Mouse (Mus musculus) MN1 (cell line): ENCODE measurements around the gene Rhbdd2.
A peak's percentile ranks its signal among the peaks of the same experiment; 100 is the strongest.

Source experiments
- DNase-seq: peaks from one replicate; pipeline ENCODE4 v3.0.0-alpha.2; 2016; ENCODE audit warnings: low spot score

The Rhbdd2 gene

DNA sequence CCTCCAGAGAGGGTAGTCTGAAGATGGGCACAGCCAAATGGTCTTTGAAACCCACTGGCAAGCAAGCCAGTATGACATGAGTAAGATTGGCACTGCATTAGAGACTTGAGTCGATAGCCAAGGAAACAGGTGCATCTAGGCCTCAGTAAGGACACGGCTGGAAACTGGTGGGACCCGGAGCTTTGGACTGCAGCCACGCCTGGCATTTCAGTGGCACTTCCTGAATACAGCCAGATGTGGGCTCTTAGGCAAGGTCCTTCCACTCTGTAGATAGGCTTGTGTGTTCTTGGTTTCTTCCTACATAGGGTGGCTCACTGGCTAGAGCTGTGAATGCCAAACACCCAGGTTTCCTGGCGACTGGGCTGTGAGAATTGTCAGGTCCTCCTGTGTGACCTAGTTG is 12.9 kb downstream of the Rhbdd2 start:
- no peak for DNase-seq

GRCm38 (mm10) chr5:135646038-135646437 is 13.6 kb downstream of the Rhbdd2 start:
- DNase-seq: no peak

DNA sequence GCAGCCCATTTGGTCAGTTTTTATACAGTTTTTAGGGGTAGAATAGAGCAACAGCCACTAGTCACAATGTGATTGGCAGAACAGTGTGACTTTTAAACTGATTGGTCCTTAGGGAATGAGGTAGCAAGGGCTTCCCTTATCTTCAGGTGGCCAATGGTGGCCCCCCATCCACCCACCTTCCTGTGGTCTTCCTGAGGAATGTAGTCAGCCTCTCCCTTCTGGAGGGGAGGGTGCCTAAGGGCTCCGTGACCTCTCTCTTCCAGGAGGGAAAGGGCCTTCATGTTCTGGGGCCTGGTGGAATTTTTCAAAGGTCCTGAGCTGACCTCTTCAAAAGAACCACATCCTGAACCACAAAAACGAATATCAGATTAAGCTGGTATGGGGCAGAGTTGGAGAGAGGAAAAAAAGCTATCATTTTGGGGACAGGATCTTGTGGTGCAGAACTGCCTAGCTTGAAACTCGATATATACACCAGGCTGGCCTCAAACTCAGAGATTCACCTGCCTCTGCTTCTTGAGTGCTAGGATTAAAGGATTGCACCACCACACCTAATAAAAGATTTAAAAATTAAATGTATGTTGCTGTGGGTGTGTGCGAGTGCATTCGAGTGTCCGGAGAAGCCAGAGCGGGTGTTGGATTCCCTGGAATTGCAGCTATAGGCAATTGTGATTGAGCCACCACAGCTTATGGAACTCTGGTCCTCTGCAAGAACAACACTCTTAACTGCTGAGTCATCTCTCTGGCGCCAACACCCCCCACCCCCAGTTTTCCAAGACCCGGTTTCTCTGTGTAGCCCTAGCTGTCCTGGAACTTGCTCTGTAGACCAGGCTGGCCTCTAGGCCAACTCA is 16.3 kb downstream of the Rhbdd2 start:
- no peak for DNase-seq

DNA sequence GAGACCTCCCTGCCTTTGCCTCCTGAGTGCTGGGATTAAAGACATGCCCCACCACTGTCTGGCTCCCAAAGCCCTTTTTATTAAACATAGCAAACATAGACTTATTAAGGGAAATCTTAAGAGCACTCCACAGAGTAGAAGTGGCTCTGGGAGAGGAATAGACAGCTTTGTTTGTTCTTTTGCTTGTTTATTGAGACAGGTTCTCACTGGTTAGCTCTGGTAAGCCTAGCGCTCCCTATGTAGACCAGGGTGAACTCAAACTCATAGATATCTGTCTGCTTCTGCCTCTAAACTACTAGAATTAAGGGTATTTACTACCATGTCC is 16.9 kb downstream of the Rhbdd2 start:
- no peak for DNase-seq

DNA sequence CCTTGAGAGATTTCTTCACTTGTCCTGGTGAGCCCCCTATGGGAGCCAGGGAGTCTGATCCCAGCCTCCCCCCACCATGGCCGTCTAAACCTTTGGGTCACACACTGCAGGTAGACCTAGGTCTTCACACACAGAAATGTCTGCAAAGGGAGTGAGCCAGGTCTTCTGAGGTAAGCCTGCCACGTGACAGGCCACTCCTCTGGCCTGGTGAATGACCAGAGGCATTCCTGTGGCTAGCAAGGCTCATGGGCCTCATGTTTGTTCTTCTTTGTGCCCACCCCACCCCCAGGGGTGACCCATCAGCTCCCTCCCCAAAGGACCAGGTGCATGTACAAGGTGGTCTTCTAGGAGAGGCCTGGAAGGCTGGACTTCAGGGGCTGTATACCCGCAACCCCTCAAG is 19.1 kb downstream of the Rhbdd2 start:
- DNase-seq: no peak

DNA sequence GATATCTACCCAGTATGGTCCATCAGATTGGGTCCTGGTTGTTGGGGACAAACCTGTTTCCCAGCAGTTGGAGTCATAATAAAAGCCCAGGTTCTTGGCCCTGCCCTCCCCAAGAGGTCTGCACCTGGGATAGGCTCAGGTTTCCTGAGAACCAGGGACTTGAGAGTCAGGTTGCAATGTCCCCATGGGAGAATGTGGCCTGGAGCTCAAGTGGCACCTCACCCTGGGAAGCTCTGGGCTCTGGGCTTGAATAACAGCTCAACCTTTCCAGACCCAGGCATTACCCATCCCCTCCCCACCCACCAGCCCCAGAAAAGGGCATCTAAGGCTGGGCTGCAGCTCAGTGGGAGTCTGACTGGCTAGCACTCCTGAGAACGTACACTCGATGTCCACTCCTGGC is 20.8 kb downstream of the Rhbdd2 start:
- no peak for DNase-seq

GRCm38 (mm10) chr5:135656046-135656445 is 23.6 kb downstream of the Rhbdd2 start:
- DNase-seq: no peak

- DNase-seq: no peak
Observed at GRCm38 (mm10) chr5:135657128-135657527, 24.7 kb downstream of the Rhbdd2 start.

DNA sequence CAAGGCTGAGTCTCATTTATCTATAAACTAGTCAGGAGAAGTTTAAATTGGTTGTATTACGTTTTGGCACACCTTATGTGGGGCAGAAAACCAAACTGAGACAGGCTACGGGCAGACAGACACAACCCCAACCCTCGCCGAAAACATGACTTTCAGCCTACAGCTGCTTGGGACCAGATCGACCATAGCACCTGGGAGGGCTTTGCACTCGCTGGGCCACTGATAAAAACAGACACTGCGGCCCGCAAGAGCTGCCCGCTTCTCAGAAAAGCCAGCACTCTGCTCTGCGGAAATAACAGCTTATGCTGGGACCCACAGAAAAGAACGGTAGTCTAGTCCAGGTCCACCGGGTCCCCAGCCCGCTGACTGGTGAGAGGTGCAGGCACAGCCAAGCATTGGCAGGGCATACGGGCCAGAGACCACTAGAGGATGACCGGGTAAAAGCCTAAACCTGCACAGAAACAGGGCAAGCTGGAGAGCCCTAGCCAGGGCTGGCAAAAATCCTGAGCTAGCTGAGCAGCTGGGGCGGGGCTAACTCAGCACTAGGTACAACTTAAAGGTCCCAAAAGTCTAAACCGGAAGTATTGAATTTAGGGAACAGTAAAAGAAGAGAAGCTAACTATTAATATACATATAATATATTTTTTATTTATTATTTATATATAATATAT is 25.4 kb downstream of the Rhbdd2 start:
- DNase-seq: no peak

- peak; percentile 86 for DNase-seq
Observed at GRCm38 (mm10) chr5:135659956-135660355, 27.5 kb downstream of the Rhbdd2 start.

DNA sequence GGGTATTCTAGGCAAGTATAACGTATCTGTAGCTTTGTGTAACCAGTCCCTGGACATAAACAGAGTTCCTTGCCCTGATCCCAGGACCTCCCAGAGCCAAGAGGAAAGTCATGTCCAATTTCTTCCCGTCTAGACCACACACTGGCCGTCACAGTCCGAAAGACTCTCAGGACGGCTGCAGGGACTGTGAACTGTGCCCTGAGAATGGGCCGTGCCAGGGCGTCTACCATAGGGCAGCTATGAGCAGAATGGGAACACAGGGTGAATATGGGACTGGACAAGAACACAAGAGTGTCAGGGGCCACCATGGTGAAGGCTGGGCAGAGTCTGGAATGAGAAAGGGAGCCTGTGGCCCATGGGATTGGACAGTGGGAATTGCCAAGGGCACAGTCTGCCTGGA is 28.1 kb downstream of the Rhbdd2 start:
- DNase-seq: no peak

- no peak for DNase-seq
Observed at GRCm38 (mm10) chr5:135666890-135667289, 34.5 kb downstream of the Rhbdd2 start.

DNA sequence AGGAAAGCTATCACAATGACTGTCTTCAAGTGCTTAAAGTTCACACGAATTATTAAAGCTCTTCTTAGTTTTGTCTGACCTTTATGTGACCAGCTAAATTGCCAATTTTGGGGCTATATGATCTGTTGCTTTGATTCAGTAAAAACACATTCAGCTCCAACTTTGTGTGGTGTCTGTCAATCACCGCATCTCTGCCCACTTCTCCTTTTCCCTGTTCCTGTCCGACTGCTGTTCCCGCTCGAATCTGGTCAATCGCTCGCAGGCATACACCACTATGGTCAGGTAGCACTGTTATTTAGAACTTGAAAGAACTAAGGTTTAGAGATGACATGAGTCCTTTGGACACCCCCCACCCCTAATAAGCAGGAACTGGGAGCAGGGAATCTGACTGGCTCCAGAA is 35.7 kb downstream of the Rhbdd2 start:
- no peak for DNase-seq

GRCm38 (mm10) chr5:135669741-135670275 is 37.4 kb downstream of the Rhbdd2 start, which contains the start of gene Por:
Por (plus strand) TSS chr5:135670033.
- peak; percentile 89 for DNase-seq

- no peak for DNase-seq
Observed at GRCm38 (mm10) chr5:135670881-135671280, 38.5 kb downstream of the Rhbdd2 start.

DNA sequence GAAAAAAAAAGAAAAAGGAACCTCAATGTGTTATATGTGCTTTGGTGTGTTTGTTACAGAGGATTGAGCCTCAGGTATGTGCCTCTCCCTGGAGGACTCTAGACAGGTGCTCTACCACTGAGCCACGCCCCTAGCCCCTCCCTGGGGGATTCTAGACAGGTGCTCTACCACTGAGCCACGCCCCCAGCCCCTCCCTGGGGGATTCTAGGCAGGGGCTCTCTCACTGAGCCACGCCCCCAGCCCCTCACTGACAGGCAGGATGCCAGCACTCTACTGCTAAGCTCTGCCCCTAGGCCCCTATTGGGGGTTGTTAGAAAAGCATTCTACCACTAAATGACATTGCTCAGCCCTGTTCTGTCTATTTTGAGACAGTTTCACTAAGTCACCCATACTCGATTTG is 40.1 kb downstream of the Rhbdd2 start:
- no peak for DNase-seq

GRCm38 (mm10) chr5:135672980-135673379 is 40.6 kb downstream of the Rhbdd2 start:
- peak; percentile 59 for DNase-seq

- DNase-seq: no peak
Observed at GRCm38 (mm10) chr5:135674349-135674775, 41.9 kb downstream of the Rhbdd2 start.

GRCm38 (mm10) chr5:135674821-135675220 is 42.4 kb downstream of the Rhbdd2 start:
- DNase-seq: peak; percentile 60

DNA sequence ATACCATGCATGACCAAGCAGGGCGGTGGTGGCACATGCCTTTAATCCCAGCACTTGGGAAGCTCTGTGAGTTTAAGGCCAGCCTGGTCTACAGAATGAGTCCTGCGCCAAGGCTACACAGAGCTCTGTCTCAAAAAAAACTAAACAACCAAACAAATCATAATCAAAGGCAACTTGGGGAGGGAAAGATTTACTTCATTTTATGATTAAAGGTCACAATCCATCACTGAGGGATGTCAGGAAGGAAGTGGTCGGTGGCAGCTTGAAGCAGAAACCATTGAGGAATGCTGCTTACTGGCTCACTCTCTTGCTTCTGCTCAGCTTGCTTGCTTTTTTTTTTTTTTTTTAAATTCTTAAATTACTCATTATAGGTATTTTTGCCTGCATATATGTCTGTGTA is 44.3 kb downstream of the Rhbdd2 start:
- no peak for DNase-seq

DNA sequence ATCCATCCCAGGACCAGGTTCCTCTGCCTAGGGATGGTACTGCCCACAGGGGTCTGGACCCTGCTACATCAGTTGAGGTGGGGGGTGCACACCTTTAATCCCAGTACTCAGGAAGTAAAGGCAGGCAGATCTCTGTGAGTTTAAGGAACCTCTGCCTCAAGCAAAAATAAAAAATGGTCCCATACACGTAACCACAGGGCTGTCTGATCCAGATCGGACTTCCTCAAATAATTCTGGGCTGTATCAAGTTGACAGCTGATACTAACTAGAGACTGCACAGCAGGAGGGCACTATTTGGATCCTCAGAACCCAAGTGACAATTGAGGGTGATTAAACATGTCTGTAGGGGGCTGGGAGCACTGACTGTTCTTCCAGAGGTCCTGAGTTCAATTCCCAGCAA is 44.8 kb downstream of the Rhbdd2 start:
- DNase-seq: no peak

DNA sequence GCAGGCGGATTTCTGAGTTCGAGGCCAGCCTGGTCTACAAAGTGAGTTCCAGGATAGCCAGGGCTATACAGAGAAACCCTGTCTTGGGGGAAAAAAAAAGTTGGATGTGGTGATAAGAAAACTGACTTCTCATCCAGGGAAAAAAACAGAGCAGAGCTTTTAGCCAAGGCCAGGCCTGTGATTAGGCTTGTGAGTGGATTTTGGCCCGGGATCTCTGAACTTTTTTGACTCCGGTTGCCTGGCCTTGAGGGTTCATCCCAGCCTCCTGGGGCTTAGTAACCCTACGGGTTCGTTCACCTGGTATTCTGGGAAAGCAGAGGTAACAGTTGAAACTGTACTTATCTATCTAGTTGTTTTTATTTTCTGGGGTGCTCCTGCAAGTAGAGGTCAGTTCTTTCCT is 46.1 kb downstream of the Rhbdd2 start:
- no peak for DNase-seq

- no peak for DNase-seq
Observed at GRCm38 (mm10) chr5:135680967-135681545, 48.6 kb downstream of the Rhbdd2 start.
